Mouse (Mus musculus): ENCODE measurements around the gene Rarb. TPM values are rescaled to one million over a fixed set of nuclear protein-coding genes. Genes with fewer than 3 reads are reported as not detected.

Rarb gene
- polyA plus RNA-seq, 1 experiment from 2014 or later = 4.4 TPM

GRCm38 (mm10) chr14:16577049-16577448 lies 241.9 kb downstream of the Rarb start:
- ATAC-seq (no peak), DNase-seq (ENCODE audit: low spot score) (no peak)
- TF ChIP-seq EP300 (IDR thresholded peaks at IDR 0.05) (no peak), CTCF (IDR thresholded peaks at IDR 0.05) (peak; percentile 49)
- Histone ChIP-seq H3K36me3 (ENCODE audit: insufficient read depth, low read length) (no peaks in the 10 kb centered on the region), H3K4me1 (ENCODE audit: insufficient read depth, low read depth, low read length) (no peaks in the 10 kb centered on the region), H3K27me3 (replicated peaks; ENCODE audit: insufficient read depth, low read length) (no peaks in the 10 kb centered on the region), H3K4me3 (ENCODE audit: low read depth, low read length) (no peak overlapping the region), H3K27ac (ENCODE audit: low read length) (no peak overlapping the region), H3K9ac (replicated peaks; ENCODE audit: low read depth) (no peak overlapping the region), H3K4me2 (replicated peaks; ENCODE audit: low read depth, low read length) (no peak overlapping the region), H3K9me3 (ENCODE audit: low read length) (no peaks in the 10 kb centered on the region)
- WGBS = 24% methylated on average over 1 of the region's 1 CpGs

GRCm38 (mm10) chr14:16574925-16575721 lies 243.8 kb downstream of the Rarb start:
- no peaks in the 10 kb centered on the region for H3K4me1 ChIP-seq (ENCODE audit: insufficient read depth, low read depth, low read length)
- H3K36me3 ChIP-seq (ENCODE audit: insufficient read depth, low read length) = no peaks in the 10 kb centered on the region
- TF ChIP-seq EP300 (IDR thresholded peaks at IDR 0.05) = no peak
- peak; percentile 39 for TF ChIP-seq CTCF (IDR thresholded peaks at IDR 0.05)
- ATAC-seq (peak; percentile 93), DNase-seq (ENCODE audit: low spot score) (peak; percentile 87)
- no peak overlapping the region for H3K27ac ChIP-seq (ENCODE audit: low read length)
- no peaks in the 10 kb centered on the region for H3K9me3 ChIP-seq (ENCODE audit: low read length)
- under 1% methylated on average over 49 of the region's 52 CpGs for WGBS
- H3K9ac ChIP-seq (replicated peaks; ENCODE audit: low read depth) = peak overlapping the region; percentile 38; the same call in 1 of the 2 replicates
- peak overlapping the region; percentile 52 for H3K4me3 ChIP-seq (ENCODE audit: low read depth, low read length)
- H3K4me2 ChIP-seq (replicated peaks; ENCODE audit: low read depth, low read length) = peak overlapping the region; percentile 80
- no peaks in the 10 kb centered on the region for H3K27me3 ChIP-seq (replicated peaks; ENCODE audit: insufficient read depth, low read length)

DNA sequence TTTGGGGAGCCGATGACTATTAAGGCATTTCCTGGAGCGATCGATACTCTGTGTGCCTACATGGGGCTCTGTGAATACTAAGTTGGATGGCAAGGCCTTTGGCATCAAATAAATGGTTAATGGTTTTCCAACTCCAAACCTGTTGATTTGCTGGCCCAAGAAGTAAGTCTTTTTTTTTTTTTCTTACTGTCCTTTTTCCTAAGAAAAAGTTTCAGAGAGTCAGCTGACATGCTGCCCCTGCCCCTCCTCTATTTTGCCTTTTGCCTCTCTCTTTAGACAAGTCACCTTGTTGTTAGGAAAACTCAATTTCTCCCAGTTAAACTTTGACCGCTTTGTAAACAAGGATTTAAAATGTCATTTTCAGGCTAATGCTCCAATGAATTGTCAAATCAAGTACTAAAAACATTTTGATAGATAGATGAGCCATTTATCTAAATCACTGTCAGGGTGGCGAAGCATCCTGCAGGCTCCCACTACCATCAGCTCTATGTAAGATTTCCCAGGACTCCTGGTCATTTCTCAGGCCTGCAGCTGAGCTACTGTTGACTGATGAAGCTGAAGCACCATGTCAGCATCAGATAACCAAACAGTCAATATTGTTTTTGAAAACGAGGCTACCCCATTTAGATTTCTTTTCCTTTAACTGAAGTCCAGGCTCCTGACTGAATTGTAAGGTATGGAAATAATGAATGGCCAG lies 245.3 kb downstream of the Rarb start:
- Histone ChIP-seq H3K9me3 (ENCODE audit: low read length) (no peaks in the 10 kb centered on the region), H3K9ac (replicated peaks; ENCODE audit: low read depth) (no peak overlapping the region), H3K4me3 (ENCODE audit: low read depth, low read length) (no peak overlapping the region), H3K27me3 (replicated peaks; ENCODE audit: insufficient read depth, low read length) (no peaks in the 10 kb centered on the region), H3K4me1 (ENCODE audit: insufficient read depth, low read depth, low read length) (no peaks in the 10 kb centered on the region), H3K27ac (ENCODE audit: low read length) (no peak overlapping the region), H3K4me2 (replicated peaks; ENCODE audit: low read depth, low read length) (no peak overlapping the region), H3K36me3 (ENCODE audit: insufficient read depth, low read length) (no peaks in the 10 kb centered on the region)
- no peak for TF ChIP-seq CTCF (IDR thresholded peaks at IDR 0.05)
- no peak for TF ChIP-seq EP300 (IDR thresholded peaks at IDR 0.05)
- ATAC-seq (no peak), DNase-seq (ENCODE audit: low spot score) (no peak)
- WGBS = 53% methylated on average over 6 of the region's 6 CpGs

DNA sequence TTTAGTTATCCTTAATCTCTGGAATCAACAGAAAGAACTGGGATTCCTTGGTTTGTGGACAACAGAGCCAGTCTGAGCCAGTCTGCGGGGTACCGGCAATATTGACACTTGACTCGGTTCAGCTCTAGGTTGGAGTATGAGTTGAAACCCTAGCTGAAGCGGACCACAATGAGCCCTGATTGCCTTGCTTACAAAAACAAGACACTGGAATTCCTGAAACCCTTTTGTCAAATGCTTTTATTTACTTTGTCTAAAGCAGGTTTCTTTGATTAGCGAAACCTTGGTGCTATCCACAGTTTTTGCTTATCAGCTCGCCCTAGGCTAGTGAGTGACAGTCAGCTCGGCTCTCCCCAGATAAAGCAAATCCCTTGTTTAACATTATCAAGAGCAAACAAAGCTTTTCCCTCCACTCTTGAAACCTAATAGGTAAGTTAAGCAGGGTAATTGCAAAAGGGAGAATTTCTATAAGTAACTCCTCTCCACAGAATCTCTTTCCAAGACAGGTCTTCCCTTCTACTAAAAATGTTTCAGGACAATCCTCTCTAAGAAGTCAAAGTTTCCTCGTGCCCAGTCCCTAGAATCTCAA lies 246.1 kb downstream of the Rarb start:
- no peak overlapping the region for H3K27ac ChIP-seq (ENCODE audit: low read length)
- H3K27me3 ChIP-seq (replicated peaks; ENCODE audit: insufficient read depth, low read length) = no peaks in the 10 kb centered on the region
- no peaks in the 10 kb centered on the region for H3K9me3 ChIP-seq (ENCODE audit: low read length)
- H3K4me2 ChIP-seq (replicated peaks; ENCODE audit: low read depth, low read length) = no peak overlapping the region
- no peak overlapping the region for H3K9ac ChIP-seq (replicated peaks; ENCODE audit: low read depth)
- TF ChIP-seq EP300 (IDR thresholded peaks at IDR 0.05) (no peak), CTCF (IDR thresholded peaks at IDR 0.05) (no peak)
- ATAC-seq (no peak), DNase-seq (ENCODE audit: low spot score) (no peak)
- 51% methylated on average over 8 of the region's 8 CpGs for WGBS
- H3K4me3 ChIP-seq (ENCODE audit: low read depth, low read length) = no peak overlapping the region
- H3K36me3 ChIP-seq (ENCODE audit: insufficient read depth, low read length) = no peaks in the 10 kb centered on the region
- H3K4me1 ChIP-seq (ENCODE audit: insufficient read depth, low read depth, low read length) = no peaks in the 10 kb centered on the region

- Histone ChIP-seq H3K9me3 (ENCODE audit: low read length) (no peaks in the 10 kb centered on the region), H3K36me3 (ENCODE audit: insufficient read depth, low read length) (no peaks in the 10 kb centered on the region), H3K4me2 (replicated peaks; ENCODE audit: low read depth, low read length) (no peak overlapping the region), H3K9ac (replicated peaks; ENCODE audit: low read depth) (no peak overlapping the region), H3K27ac (ENCODE audit: low read length) (no peak overlapping the region), H3K27me3 (replicated peaks; ENCODE audit: insufficient read depth, low read length) (no peaks in the 10 kb centered on the region), H3K4me1 (ENCODE audit: insufficient read depth, low read depth, low read length) (no peaks in the 10 kb centered on the region), H3K4me3 (ENCODE audit: low read depth, low read length) (no peak overlapping the region)
- no peak for ATAC-seq
- TF ChIP-seq CTCF (IDR thresholded peaks at IDR 0.05) = no peak
- no peak for TF ChIP-seq EP300 (IDR thresholded peaks at IDR 0.05)
- WGBS = 35% methylated on average over 7 of the region's 7 CpGs
- DNase-seq (ENCODE audit: low spot score) = no peak
These were observed 249.4 kb downstream of the Rarb start for GRCm38 (mm10) chr14:16569506-16570001.

DNA sequence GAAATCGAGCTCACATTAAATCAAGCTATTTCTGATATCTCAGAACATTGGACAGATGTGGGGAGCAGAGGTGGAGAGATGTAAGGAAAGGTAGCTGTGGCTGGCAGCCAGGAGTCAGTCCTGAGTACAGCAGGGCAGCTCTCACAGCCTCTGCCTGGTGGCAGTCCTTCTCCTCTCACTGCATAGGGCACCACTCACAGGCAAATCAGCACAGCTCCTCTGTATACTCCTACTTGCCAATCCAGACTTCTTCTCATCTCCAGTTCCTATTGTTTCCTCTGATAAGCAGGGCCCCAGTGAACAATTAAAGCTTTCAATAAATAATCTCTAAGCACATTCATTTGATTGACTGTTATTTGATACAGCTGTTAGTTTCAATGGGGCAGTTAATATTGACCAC lies 252.0 kb downstream of the Rarb start:
- WGBS = 52% methylated on average over 1 of the region's 1 CpGs
- H3K27me3 ChIP-seq (replicated peaks; ENCODE audit: insufficient read depth, low read length) = no peaks in the 10 kb centered on the region

More for the DNA sequence above, 252.0 kb downstream of the Rarb start:
- no peak overlapping the region for H3K27ac ChIP-seq (ENCODE audit: low read length)
- H3K4me2 ChIP-seq (replicated peaks; ENCODE audit: low read depth, low read length) = no peak overlapping the region
- H3K4me1 ChIP-seq (ENCODE audit: insufficient read depth, low read depth, low read length) = no peaks in the 10 kb centered on the region
- ATAC-seq = no peak
- no peak overlapping the region for H3K4me3 ChIP-seq (ENCODE audit: low read depth, low read length)
- no peaks in the 10 kb centered on the region for H3K9me3 ChIP-seq (ENCODE audit: low read length)
- no peak for DNase-seq (ENCODE audit: low spot score)
- H3K36me3 ChIP-seq (ENCODE audit: insufficient read depth, low read length) = no peaks in the 10 kb centered on the region
- no peak for TF ChIP-seq EP300 (IDR thresholded peaks at IDR 0.05)
- TF ChIP-seq CTCF (IDR thresholded peaks at IDR 0.05) = no peak
- H3K9ac ChIP-seq (replicated peaks; ENCODE audit: low read depth) = no peak overlapping the region
